Mouse (Mus musculus): ENCODE data around the gene Exoc1. TPM values are rescaled to one million over a fixed set of nuclear protein-coding genes. Genes with fewer than 3 reads are reported as not detected.

Gene Exoc1
- total and polyA plus RNA-seq, 3 experiments = 34.2 to 40.8 TPM; not detected in 1

- peak in 1 of 2 experiments; percentile 19; a peak in 1 of 4 replicates for TF ChIP-seq EP300 (IDR thresholded peaks at IDR 0.05; ENCODE audit: low read depth in 1 of 2, low read length in 2 of 2)
- TF ChIP-seq SIN3A (IDR thresholded peaks at IDR 0.05; ENCODE audit: low read length) = peak; percentile 99
- peak; percentile 66; the same call in 1 of the 2 replicates for TF ChIP-seq MYC (IDR thresholded peaks at IDR 0.05; ENCODE audit: low read depth, low read length)
- peak; percentile 24; the same call in 1 of the 2 replicates for TF ChIP-seq MAZ (IDR thresholded peaks at IDR 0.05; ENCODE audit: low read depth, low read length)
Measured at GRCm38 (mm10) chr5:76529040-76529703, at the start of gene Exoc1 (continued).

GRCm38 (mm10) chr5:76483811-76484210 is 45.3 kb upstream of the Exoc1 start, which contains the start of gene Gm7271:
TSS of gene Gm7271 (plus strand) at chr5:76484040.
- Histone ChIP-seq H3K36me3 (ENCODE audit: control insufficient read depth in 1 of 2, insufficient read depth in 2 of 2, low read length in 2 of 2) (no peaks in the 10 kb centered on the region), H3K4me3 (ENCODE audit: control insufficient read depth in 1 of 2, insufficient read depth in 1 of 2, low read depth in 2 of 2, low read length in 2 of 2) (no peak within 1 kb of the TSS), H3K79me2 (ENCODE audit: control insufficient read depth, insufficient read depth, low read length, poor library complexity) (no peaks in the 10 kb centered on the region), H3K27me3 (ENCODE audit: control insufficient read depth in 1 of 2, insufficient read depth in 2 of 2, low read length in 2 of 2) (peaks cover 11 to 21% of the 10 kb centered on the region in 2 experiments), H3K4me1 (ENCODE audit: control insufficient read depth in 1 of 2, insufficient read depth in 2 of 2, low read length in 2 of 2) (no peaks in the 10 kb centered on the region), H3K9ac (ENCODE audit: control insufficient read depth, low read depth, low read length, poor library complexity, severe bottlenecking) (no peak within 1 kb of the TSS), H3K9me3 (replicated peaks; ENCODE audit: insufficient read depth, low read length) (no peaks in the 10 kb centered on the region), H3K27ac (ENCODE audit: control insufficient read depth, low read depth, low read length) (no peak within 1 kb of the TSS)
- no peak for DNase-seq (ENCODE audit: low read depth, low spot score)
- TF ChIP-seq MAX (IDR thresholded peaks at IDR 0.05; ENCODE audit: low read length) (no peak), MAFK (IDR thresholded peaks at IDR 0.05; ENCODE audit: borderline replicate concordance, low read depth, low read length) (no peak)

GRCm38 (mm10) chr5:76495126-76495525 is 34.0 kb upstream of the Exoc1 start:
- Histone ChIP-seq H3K4me3 (ENCODE audit: control insufficient read depth in 1 of 2, insufficient read depth in 1 of 2, low read depth in 2 of 2, low read length in 2 of 2) (no peak overlapping the region), H3K27me3 (ENCODE audit: control insufficient read depth in 1 of 2, insufficient read depth in 2 of 2, low read length in 2 of 2) (peaks cover 0 to 12% of the 10 kb centered on the region in 2 experiments), H3K4me1 (ENCODE audit: control insufficient read depth in 1 of 2, insufficient read depth in 2 of 2, low read length in 2 of 2) (no peaks in the 10 kb centered on the region), H3K36me3 (ENCODE audit: control insufficient read depth in 1 of 2, insufficient read depth in 2 of 2, low read length in 2 of 2) (no peaks in the 10 kb centered on the region), H3K9me3 (replicated peaks; ENCODE audit: insufficient read depth, low read length) (no peaks in the 10 kb centered on the region), H3K79me2 (ENCODE audit: control insufficient read depth, insufficient read depth, low read length, poor library complexity) (no peaks in the 10 kb centered on the region), H3K27ac (ENCODE audit: control insufficient read depth, low read depth, low read length) (no peak overlapping the region), H3K9ac (ENCODE audit: control insufficient read depth, low read depth, low read length, poor library complexity, severe bottlenecking) (no peak overlapping the region)
- DNase-seq (ENCODE audit: low read depth, low spot score) = no peak
- TF ChIP-seq ZMIZ1 (IDR thresholded peaks at IDR 0.05; ENCODE audit: low read depth, low read length) (no peak), KAT2A (conservative IDR thresholded peaks at IDR 0.05; ENCODE audit: low read depth, low read length) (no peak), BHLHE40 (IDR thresholded peaks at IDR 0.05; ENCODE audit: borderline replicate concordance, low read depth, low read length) (no peak), MYB (IDR thresholded peaks at IDR 0.05; ENCODE audit: low read depth, low read length) (no peak), SMC3 (IDR thresholded peaks at IDR 0.05; ENCODE audit: low read depth, low read length) (no peak), ETS1 (IDR thresholded peaks at IDR 0.05; ENCODE audit: low read depth, low read length) (no peak), GATA1 (IDR thresholded peaks at IDR 0.05; ENCODE audit: low read depth, low read length) (no peak), POLR2AphosphoS2 (IDR thresholded peaks at IDR 0.05; ENCODE audit: low read length) (no peak), TBP (IDR thresholded peaks at IDR 0.05; ENCODE audit: low read depth, low read length) (no peak), POLR2A (IDR thresholded peaks at IDR 0.05; ENCODE audit: control insufficient read depth in 1 of 2, insufficient read depth in 1 of 2, low read depth in 1 of 2, low read length in 2 of 2, poor library complexity in 1 of 2) (no peak), EP300 (IDR thresholded peaks at IDR 0.05; ENCODE audit: low read depth in 1 of 2, low read length in 2 of 2) (no peak)
